Mouse (Mus musculus): ENCODE data around the gene Ccsap. TPM values are rescaled to one million over a fixed set of nuclear protein-coding genes. Genes with fewer than 3 reads are reported as not detected.

Ccsap gene
- polyA plus RNA-seq (2017; shearing (Covaris generic)), result 1 to 10 TPM; 3.2 to 4.4 TPM

- ATAC-seq, result peak; percentile 60
Measured at GRCm38 (mm10) chr8:123859648-123860259, at the start of gene Ccsap. Gene Ccsap (minus strand): TSS chr8:123860209.

- ATAC-seq, result no peak
Measured at GRCm38 (mm10) chr8:123907604-123908003, 47.6 kb upstream of the Ccsap start.

- no peak for ATAC-seq
Measured at GRCm38 (mm10) chr8:123902653-123903052, 42.6 kb upstream of the Ccsap start.

GRCm38 (mm10) chr8:123899366-123899765, 39.4 kb upstream of the Ccsap start:
- no peak for ATAC-seq

- no peak for ATAC-seq
Measured at GRCm38 (mm10) chr8:123898576-123898975, 38.6 kb upstream of the Ccsap start.

GRCm38 (mm10) chr8:123896774-123897173, 36.8 kb upstream of the Ccsap start:
- ATAC-seq, result no peak

- ATAC-seq, result no peak
Measured at GRCm38 (mm10) chr8:123896366-123896761, 36.4 kb upstream of the Ccsap start.

GRCm38 (mm10) chr8:123895680-123896365, 35.8 kb upstream of the Ccsap start:
- ATAC-seq, result no peak

- ATAC-seq, result no peak
Measured at GRCm38 (mm10) chr8:123895230-123895629, 35.2 kb upstream of the Ccsap start.

- no peak for ATAC-seq
Measured at GRCm38 (mm10) chr8:123894502-123895097, 34.6 kb upstream of the Ccsap start, which contains the start of gene Acta1. Gene Acta1 (minus strand): TSS chr8:123894751.

- ATAC-seq, result no peak
Measured at GRCm38 (mm10) chr8:123893413-123893812, 33.4 kb upstream of the Ccsap start.

- ATAC-seq, result no peak
Measured at GRCm38 (mm10) chr8:123892586-123893155, 32.7 kb upstream of the Ccsap start.

GRCm38 (mm10) chr8:123891883-123892585, 32.0 kb upstream of the Ccsap start:
- ATAC-seq, result no peak

- ATAC-seq, result no peak
Measured at GRCm38 (mm10) chr8:123891271-123891670, 31.3 kb upstream of the Ccsap start.

- ATAC-seq, result no peak
Measured at GRCm38 (mm10) chr8:123889797-123890196, 29.8 kb upstream of the Ccsap start.

- no peak for ATAC-seq
Measured at GRCm38 (mm10) chr8:123887956-123888355, 27.9 kb upstream of the Ccsap start.

- ATAC-seq, result no peak
Measured at GRCm38 (mm10) chr8:123887163-123887562, 27.2 kb upstream of the Ccsap start.

GRCm38 (mm10) chr8:123884721-123885565, 24.9 kb upstream of the Ccsap start:
- no peak for ATAC-seq

GRCm38 (mm10) chr8:123883094-123883493, 23.1 kb upstream of the Ccsap start:
- ATAC-seq, result no peak

- ATAC-seq, result no peak
Measured at GRCm38 (mm10) chr8:123882412-123882811, 22.4 kb upstream of the Ccsap start.

GRCm38 (mm10) chr8:123880821-123881350, 20.9 kb upstream of the Ccsap start:
- ATAC-seq, result no peak

GRCm38 (mm10) chr8:123880271-123880670, 20.3 kb upstream of the Ccsap start:
- no peak for ATAC-seq
